Mouse (Mus musculus) liver, embryonic 15.5 days (tissue): ENCODE measurements around the gene Lrrc58. TPM values are rescaled to one million over a fixed set of nuclear protein-coding genes. Genes with fewer than 3 reads are reported as not detected.

Experiments
- ATAC-seq: fragments of 200-750 bp; cut with Nextera tagmentation; 2 replicates; pipeline ENCODE4 v1.8.0; 2017; ENCODE audit warnings: moderate number of reproducible peaks, mild to moderate bottlenecking, moderate library complexity; ENCODE audit not compliant: insufficient read depth
- H3K27ac ChIP-seq: fragments of 300-500 bp; sonication (generic); replicated peaks from 2 replicates; pipeline ENCODE4 v1.5.1; 2015; ENCODE audit warnings: mild to moderate bottlenecking, inconsistent platforms
- H3K27me3 ChIP-seq: fragments of 300-500 bp; sonication (generic); 2 replicates; pipeline ENCODE4 v1.6.1; 2015; ENCODE audit warnings: mild to moderate bottlenecking, inconsistent platforms
- H3K36me3 ChIP-seq: fragments of 300-500 bp; sonication (generic); replicated peaks from 2 replicates; pipeline ENCODE4 v1.6.1; 2015; ENCODE audit warnings: moderate library complexity, mild to moderate bottlenecking, inconsistent platforms
- H3K4me1 ChIP-seq: fragments of 300-500 bp; sonication (generic); replicated peaks from 2 replicates; pipeline ENCODE4 v1.6.1; 2015; ENCODE audit warnings: inconsistent platforms
- H3K4me2 ChIP-seq: fragments of 300-500 bp; sonication (generic); 2 replicates; pipeline ENCODE4 v1.6.1; 2015; ENCODE audit warnings: moderate library complexity, mild to moderate bottlenecking, inconsistent platforms
- H3K4me3 ChIP-seq: fragments of 300-500 bp; sonication (generic); replicated peaks from 2 replicates; pipeline ENCODE4 v1.5.1; 2015; ENCODE audit warnings: mild to moderate bottlenecking, inconsistent platforms
- H3K9ac ChIP-seq: fragments of 300-500 bp; sonication (generic); 2 replicates; pipeline ENCODE4 v1.6.1; 2015; ENCODE audit warnings: moderate library complexity, mild to moderate bottlenecking, inconsistent platforms
- H3K9me3 ChIP-seq: fragments of 300-500 bp; sonication (generic); replicated peaks from 2 replicates; pipeline ENCODE4 v1.6.1; 2016; ENCODE audit warnings: inconsistent platforms
- WGBS: fragments of 180-500 bp; shearing (Covaris S2); methylation state at CpG from one replicate; pipeline ENCODE4 v1.1.7; 2015; ENCODE audit warnings: mixed read lengths; ENCODE audit not compliant: insufficient replicate concordance; 5-methylcytosine and 5-hydroxymethylcytosine counted together
- polyA plus RNA-seq: library from polyadenylated mRNA; unstranded; fragments of >200 nt; fragmentation: Nextera tagmentation; extraction: Ambion mirVana; gene quantifications from 2 replicates; pipeline ENCODE4 v1.2.1, GENCODE M21; 2015

Lrrc58 gene
- polyA plus RNA-seq, 1 experiment from 2014 or later, result 12.0 TPM

DNA sequence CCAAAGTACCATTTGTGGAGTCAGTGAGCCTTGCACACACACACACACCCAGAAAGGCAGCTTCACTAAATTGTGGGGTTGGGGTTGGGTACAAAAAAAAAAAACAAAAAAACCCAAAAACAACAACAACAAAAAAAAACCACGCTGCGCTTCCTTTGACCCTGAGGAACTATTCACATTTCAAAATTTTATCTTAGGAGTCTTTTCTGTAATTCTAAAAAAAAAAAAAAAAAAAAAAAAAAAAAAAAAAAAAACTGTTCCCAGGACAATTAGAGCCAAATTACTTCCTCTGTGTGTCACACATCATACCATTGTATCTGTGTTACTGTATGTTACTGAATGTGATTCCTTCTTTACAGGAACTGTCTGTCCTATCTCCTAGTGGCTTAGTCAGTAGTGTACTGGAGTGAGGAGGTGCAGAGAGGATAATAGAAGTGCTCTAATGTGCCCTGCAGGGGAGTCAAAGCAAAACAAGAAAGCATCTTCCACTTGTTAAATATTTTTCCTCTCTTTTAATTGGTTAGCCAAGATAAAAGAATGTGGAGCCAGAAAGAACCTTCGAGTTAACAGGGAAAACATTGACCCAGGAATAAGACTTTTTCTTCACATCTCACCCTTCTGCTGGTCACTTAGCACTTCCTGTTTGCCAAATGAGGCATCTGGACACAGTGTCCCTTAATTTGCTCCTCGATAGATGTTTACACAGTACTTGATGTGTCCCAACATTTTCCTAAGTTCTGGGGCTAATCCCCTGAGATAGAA lies 1.5 kb downstream of the Lrrc58 start:
- Histone ChIP-seq H3K27me3 (no peaks in the 10 kb centered on the region), H3K9ac (peak overlapping the region; percentile 71), H3K9me3 (no peaks in the 10 kb centered on the region), H3K27ac (peak overlapping the region; percentile 86; the same call in 1 of the 2 replicates), H3K4me2 (peak overlapping the region; percentile 83), H3K4me1 (peaks cover 34% of the 10 kb centered on the region), H3K4me3 (peak overlapping the region; percentile 80), H3K36me3 (no peaks in the 10 kb centered on the region)
- WGBS, result 9% methylated on average over 4 of the region's 4 CpGs
- ATAC-seq, result no peak

DNA sequence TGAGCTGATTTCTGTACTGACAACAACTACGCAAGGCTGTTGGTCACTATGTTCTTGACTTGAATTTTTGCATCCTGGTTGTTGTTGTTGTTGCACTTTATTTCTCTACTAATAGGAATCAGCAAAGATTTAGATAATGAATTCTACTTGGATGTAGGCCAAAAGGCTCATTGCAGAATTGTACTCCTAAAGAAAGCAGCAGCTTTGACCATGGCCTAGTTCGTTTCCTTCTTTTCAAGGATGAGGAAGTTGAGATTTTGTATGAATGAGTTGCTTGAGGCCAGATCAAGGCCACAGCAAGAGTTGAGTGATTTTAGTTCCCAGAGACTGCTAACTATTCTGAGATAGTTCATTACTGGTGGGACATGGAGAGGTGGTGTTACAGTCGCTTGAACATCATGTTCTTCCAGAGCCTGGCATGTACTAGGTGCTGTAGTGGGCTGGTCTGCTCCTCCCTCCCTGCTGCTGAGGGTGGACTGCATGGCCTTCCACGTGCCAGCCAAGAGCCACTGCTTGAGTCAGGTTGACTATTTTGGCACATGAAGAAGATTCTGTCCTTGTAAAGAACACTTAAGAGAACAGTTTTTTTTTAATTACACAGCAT lies 3.0 kb downstream of the Lrrc58 start:
- no peaks in the 10 kb centered on the region for H3K9me3 ChIP-seq
- H3K4me3 ChIP-seq, result no peak overlapping the region
- no peak overlapping the region for H3K27ac ChIP-seq
- H3K4me1 ChIP-seq, result peaks cover 36% of the 10 kb centered on the region
- no peaks in the 10 kb centered on the region for H3K27me3 ChIP-seq
- H3K9ac ChIP-seq, result no peak overlapping the region
- H3K4me2 ChIP-seq, result peak overlapping the region; percentile 83; the same call in 1 of the 2 replicates
- ATAC-seq, result no peak
- no peaks in the 10 kb centered on the region for H3K36me3 ChIP-seq
- 65% methylated on average over 4 of the region's 4 CpGs for WGBS

DNA sequence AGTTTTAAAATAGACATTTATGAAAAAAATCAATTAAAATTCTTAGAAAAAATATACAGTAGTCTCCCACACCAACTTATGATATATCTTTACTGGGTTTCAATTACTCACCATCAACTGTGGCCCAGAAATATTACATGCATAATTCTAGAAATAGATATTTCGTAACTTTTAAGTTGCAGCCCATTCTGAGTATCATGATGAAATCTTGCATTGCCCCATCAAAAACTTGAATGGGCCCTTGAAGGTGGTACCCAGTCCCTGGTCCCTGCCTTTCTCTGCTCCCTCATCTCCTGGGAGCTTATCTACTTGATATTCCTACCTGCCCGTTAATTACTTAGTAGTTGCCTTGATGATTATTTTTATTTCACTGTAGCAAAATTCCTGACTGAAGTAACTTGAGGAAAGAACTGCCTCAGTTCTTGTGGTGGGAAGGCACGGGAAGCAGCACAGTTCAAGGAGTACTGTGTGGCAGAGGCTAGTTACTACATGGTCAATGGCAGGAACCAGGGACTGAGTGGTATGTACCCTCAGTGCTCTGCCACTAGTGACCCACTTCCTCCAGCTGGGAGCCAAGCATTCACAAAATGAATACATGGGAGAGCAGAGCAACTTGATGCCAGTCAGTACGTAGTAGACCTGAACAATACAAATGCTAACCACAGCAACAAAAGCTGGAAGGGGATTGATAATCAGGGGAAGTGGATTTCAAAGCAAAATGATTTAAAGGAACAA lies 6.5 kb downstream of the Lrrc58 start:
- Histone ChIP-seq H3K9me3 (no peaks in the 10 kb centered on the region), H3K27ac (no peak overlapping the region), H3K27me3 (no peaks in the 10 kb centered on the region), H3K36me3 (peaks cover 17% of the 10 kb centered on the region; the same call in 1 of the 2 replicates), H3K9ac (no peak overlapping the region), H3K4me1 (peaks cover 31% of the 10 kb centered on the region), H3K4me2 (no peak overlapping the region), H3K4me3 (no peak overlapping the region)
- no peak for ATAC-seq
- WGBS, result 59% methylated on average over 4 of the region's 4 CpGs

DNA sequence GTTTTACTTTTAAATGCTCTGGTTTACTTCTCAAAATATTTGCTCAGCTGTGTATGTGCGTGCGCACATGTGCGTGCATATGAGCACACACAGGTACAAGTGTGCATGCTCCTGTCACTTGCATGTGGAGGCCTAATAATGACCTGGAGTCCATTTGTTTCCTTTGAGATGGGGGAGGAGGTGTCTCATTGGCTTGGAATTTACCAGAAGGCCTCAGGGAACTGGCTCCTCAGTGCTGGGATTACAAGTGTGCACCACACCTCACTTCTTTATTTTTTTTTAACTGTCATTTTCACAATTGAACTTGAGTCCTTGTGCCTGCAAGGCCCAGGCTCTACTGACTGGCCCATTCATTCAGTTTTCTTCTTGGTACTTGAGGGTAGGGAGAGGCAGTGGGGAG lies 9.2 kb downstream of the Lrrc58 start:
- 98% methylated on average over 3 of the region's 3 CpGs for WGBS
- H3K4me3 ChIP-seq, result no peak overlapping the region
- ATAC-seq, result no peak
- peaks cover 12% of the 10 kb centered on the region for H3K4me1 ChIP-seq
- no peak overlapping the region for H3K4me2 ChIP-seq
- no peaks in the 10 kb centered on the region for H3K9me3 ChIP-seq
- H3K9ac ChIP-seq, result no peak overlapping the region
- H3K27me3 ChIP-seq, result no peaks in the 10 kb centered on the region
- H3K36me3 ChIP-seq, result peaks cover 29% of the 10 kb centered on the region
- no peak overlapping the region for H3K27ac ChIP-seq

DNA sequence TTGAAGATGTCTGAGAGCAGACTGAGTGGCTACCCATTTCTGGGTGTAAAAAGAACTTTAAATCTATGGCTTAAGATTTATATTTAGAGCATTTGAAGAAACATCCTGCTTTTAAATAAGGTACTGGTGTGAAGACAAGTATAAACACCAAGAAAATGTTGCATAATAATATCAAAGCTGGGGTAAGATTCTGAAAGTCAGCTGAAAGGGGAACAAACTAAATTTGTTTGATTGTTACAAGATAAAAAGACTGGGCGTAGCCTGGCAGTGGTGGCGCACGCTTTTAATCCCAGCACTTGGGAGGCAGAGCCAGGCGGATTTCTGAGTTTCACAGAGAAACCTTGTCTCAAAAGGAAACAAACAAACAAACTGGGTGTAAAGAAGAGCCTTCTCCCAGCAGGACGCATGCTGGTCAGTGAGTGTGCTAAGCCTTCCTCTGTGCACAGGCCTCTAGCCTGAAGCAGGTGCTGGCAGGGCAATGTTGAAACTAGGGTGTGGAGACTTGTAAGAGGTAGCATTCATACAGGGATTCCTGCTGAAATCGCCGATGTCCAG lies 10.8 kb downstream of the Lrrc58 start:
- no peak for ATAC-seq
- WGBS, result 73% methylated on average over 7 of the region's 7 CpGs
- Histone ChIP-seq H3K9ac (no peak overlapping the region), H3K4me1 (peaks cover 12% of the 10 kb centered on the region), H3K27me3 (no peaks in the 10 kb centered on the region), H3K9me3 (no peaks in the 10 kb centered on the region), H3K27ac (no peak overlapping the region), H3K4me3 (no peak overlapping the region), H3K4me2 (no peak overlapping the region), H3K36me3 (peaks cover 41% of the 10 kb centered on the region)

DNA sequence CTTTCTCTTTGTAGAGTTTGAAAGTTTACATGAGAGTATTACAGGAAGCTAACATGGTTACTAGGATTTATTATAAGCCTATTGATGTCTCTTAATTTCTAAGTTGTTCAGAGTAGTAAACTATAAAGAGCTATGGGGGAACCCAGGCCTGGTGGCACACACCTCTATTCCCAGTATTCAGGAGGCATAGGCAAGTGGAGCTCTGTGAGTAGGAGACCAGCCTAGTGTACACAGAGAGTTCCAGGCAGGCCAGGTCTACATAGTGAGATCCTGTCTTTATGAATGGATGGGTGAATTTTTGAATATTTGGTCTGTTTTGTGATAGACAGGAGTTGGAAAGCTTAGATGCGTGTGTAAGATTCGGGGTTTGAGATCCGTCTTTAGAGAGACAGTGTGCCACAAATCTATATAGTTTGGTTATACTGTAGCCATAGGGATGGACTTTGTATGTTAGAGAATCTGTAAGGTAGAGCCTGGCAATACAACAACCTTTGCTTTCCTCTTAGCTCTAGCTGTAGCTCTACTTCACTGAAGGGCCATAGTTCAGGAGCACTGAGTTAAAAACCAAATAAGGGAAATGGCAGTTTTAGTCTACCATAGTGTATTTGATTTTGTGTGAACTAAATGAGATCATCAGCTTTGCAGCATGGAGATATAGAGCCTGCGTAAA lies 11.7 kb downstream of the Lrrc58 start:
- H3K4me2 ChIP-seq, result no peak overlapping the region
- no peak overlapping the region for H3K4me3 ChIP-seq
- H3K9me3 ChIP-seq, result no peaks in the 10 kb centered on the region
- ATAC-seq, result peak; percentile 40; the same call in 1 of the 2 replicates
- no peak overlapping the region for H3K9ac ChIP-seq
- H3K27me3 ChIP-seq, result no peaks in the 10 kb centered on the region
- WGBS, result 78% methylated on average over 4 of the region's 4 CpGs
- H3K36me3 ChIP-seq, result peaks cover 44% of the 10 kb centered on the region
- H3K4me1 ChIP-seq, result peaks cover 8% of the 10 kb centered on the region
- H3K27ac ChIP-seq, result peak overlapping the region; percentile 63; the same call in 1 of the 2 replicates

DNA sequence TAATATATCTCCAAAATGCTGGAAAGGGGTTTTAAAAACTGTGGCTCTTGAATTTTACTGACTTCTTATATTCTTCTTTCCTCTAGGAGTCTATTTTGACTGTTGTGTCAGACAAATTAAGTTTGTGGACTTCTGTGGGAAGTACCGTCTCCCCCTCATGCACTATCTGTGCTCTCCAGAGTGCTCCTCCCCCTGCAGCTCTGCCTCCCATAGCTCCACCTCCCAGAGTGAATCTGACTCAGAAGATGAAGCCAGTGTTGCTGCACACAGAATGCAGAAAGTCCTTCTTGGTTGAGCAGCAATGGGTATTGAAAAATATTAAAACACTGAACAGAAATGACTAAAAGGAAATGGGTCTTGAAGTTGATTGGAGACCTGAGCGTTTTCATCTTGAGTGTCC lies 13.0 kb downstream of the Lrrc58 start:
- Histone ChIP-seq H3K9me3 (no peaks in the 10 kb centered on the region), H3K36me3 (peaks cover 44% of the 10 kb centered on the region), H3K4me3 (no peak overlapping the region), H3K4me2 (no peak overlapping the region), H3K27me3 (no peaks in the 10 kb centered on the region), H3K27ac (no peak overlapping the region), H3K9ac (no peak overlapping the region), H3K4me1 (peaks cover 8% of the 10 kb centered on the region)
- 49% methylated on average over 2 of the region's 2 CpGs for WGBS
- ATAC-seq, result no peak

DNA sequence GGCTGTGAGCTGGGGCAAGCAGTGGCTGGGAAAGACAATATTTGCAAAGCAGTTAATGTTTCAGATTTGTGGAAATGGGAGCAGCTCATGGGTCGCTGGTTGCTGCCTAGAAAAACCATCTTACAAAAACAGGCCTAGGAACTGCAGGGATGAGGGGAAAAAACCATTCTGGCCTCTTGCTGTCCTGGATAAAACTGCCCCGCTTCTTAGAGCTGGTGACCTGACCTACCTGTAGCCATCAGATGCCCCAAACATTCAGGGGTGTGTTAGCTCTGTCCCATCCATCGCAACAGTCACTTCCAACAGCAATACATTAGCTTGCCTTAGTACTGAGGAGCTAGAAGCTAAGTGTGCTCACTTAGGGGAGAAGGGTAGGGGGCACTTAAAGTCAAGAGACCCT lies 20.8 kb downstream of the Lrrc58 start:
- Histone ChIP-seq H3K4me2 (no peak overlapping the region), H3K9ac (no peak overlapping the region), H3K27ac (no peak overlapping the region), H3K9me3 (no peaks in the 10 kb centered on the region), H3K27me3 (no peaks in the 10 kb centered on the region), H3K36me3 (peaks cover 3% of the 10 kb centered on the region; the same call in 1 of the 2 replicates), H3K4me1 (peaks cover 3% of the 10 kb centered on the region; the same call in 1 of the 2 replicates), H3K4me3 (no peak overlapping the region)
- no peak for ATAC-seq
- WGBS, result 71% methylated on average over 3 of the region's 3 CpGs

DNA sequence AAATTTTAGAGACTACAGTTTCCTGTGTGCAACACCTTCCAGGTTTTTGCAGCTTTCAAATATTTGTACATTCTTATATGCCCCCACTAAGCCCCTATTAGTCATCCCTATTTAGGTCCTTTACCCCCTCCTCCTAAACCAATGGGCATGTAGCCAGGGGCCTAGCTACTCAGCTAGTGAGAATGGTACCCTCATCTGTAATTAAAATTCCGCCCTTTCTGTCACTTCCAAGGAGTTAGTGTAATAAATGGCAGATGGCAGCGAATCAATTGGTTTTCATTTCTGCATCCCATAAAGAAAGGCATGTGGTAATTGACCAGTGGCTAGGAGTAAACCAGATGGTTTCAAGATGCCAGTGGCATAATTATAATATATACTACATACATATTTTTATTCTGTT lies 24.5 kb downstream of the Lrrc58 start:
- Histone ChIP-seq H3K4me3 (no peak overlapping the region), H3K4me1 (peaks cover 8% of the 10 kb centered on the region; the same call in 1 of the 2 replicates), H3K9me3 (no peaks in the 10 kb centered on the region), H3K4me2 (no peak overlapping the region), H3K9ac (no peak overlapping the region), H3K36me3 (no peaks in the 10 kb centered on the region), H3K27me3 (no peaks in the 10 kb centered on the region), H3K27ac (no peak overlapping the region)
- WGBS, result 64% methylated on average over 2 of the region's 2 CpGs
- no peak for ATAC-seq

DNA sequence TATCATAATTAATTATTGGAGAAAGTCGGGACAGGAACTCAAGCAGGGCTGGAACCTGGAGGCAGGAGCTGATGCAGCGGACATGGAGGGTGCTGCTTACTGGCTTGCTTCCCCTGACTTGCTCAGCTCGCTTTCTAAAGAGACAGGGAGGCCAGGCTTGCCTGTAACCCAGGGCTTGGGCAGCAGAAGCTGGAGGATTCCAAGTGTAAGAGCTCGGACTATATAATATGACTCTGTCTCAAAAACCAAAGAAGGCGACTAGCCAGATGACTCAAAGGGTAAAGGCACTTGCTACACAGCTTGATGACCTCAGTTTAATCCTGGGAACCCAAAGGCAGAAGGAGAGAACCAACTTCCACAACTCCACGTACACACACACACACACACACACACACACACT lies 25.2 kb downstream of the Lrrc58 start:
- Histone ChIP-seq H3K9me3 (no peaks in the 10 kb centered on the region), H3K36me3 (no peaks in the 10 kb centered on the region), H3K4me3 (no peak overlapping the region), H3K9ac (no peak overlapping the region), H3K4me2 (no peak overlapping the region), H3K27me3 (no peaks in the 10 kb centered on the region), H3K27ac (no peak overlapping the region), H3K4me1 (peaks cover 8% of the 10 kb centered on the region; the same call in 1 of the 2 replicates)
- ATAC-seq, result no peak
- 48% methylated on average over 6 of the region's 6 CpGs for WGBS
